Mouse (Mus musculus): ENCODE results near the gene Depdc7. TPM values are rescaled to one million over a fixed set of nuclear protein-coding genes. Genes with fewer than 3 reads are reported as not detected.
A peak's percentile ranks its signal among the peaks of the same experiment; 100 is the strongest.

Depdc7 gene
- polyA plus RNA-seq, 1 experiment from 2014 or later = 3.7 TPM

- DNase-seq (ENCODE audit: low spot score) = no peak
These were observed 26.4 kb downstream of the Depdc7 start, which contains the start of gene Pin1rt1 for GRCm38 (mm10) chr2:104716279-104716678. Gene Pin1rt1 (minus strand): TSS chr2:104716379.

DNA sequence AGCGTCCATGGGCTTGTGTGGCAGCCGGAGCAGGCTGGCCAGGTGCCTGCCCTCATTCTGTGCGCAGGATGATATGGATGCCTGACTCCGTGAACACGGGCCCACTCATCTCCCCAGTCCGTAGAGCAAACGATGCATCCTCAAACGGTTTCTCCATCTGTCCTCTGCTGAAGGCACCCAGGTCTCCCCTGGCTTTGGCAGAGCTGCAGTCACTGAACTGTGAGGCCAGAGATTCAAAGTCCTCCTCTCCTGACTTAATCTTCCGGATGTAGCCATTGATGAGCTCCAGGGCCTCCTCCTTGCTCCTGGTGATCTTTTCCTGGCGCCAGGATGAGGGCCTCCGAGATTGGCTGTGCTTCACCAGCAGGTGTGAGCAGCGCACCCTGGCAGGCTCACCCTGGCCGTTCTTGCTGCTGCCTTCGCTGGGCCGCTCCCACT is 28.4 kb downstream of the Depdc7 start:
- no peak for DNase-seq (ENCODE audit: low spot score)

DNA sequence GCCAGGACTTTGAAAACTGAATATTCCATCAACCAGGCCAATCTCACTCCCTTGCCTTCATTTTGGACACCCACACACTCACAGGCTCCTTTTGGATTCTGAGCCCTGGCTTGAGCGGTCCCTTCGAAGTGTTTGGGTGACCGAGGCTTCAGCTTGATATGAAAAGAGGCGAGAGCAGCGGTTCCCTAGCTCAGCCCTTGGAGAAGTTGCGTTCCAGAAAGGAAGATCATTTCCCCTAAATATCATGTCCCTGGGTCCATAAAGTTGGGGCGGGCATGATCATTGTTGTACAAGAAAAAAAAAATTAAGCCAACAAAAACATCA is 30.2 kb downstream of the Depdc7 start:
- no peak for DNase-seq (ENCODE audit: low spot score)

GRCm38 (mm10) chr2:104711585-104712485 is 30.8 kb downstream of the Depdc7 start, which contains the start of gene Tcp11l1:
Gene Tcp11l1 (minus strand): TSS chr2:104712169.
- peak; percentile 14 for DNase-seq (ENCODE audit: low spot score)

GRCm38 (mm10) chr2:104710670-104711370 is 31.9 kb downstream of the Depdc7 start:
- no peak for DNase-seq (ENCODE audit: low spot score)

- no peak for DNase-seq (ENCODE audit: low spot score)
These were observed 32.8 kb downstream of the Depdc7 start for GRCm38 (mm10) chr2:104709786-104710337.

- DNase-seq (ENCODE audit: low spot score) = no peak
These were observed 38.3 kb downstream of the Depdc7 start for GRCm38 (mm10) chr2:104704355-104704754.

DNA sequence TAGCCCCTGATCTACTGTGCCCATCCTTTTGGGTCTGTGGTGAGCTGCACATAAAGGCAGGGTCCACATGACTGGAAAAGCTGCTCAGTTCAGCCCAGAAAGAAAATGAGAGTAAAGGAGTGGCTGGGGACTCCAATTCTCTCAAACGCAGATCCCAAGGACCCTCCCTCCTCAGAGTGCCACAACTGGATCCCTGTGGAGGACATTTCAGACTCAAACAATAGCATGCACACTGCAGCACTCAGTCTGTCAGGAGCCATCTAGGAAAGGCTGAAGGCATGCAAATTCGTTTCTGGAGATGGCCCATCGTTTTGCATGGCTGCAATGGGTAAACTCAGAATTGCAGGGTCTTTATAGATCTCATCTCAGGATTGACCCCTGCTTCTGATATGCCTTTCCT is 39.5 kb downstream of the Depdc7 start:
- no peak for DNase-seq (ENCODE audit: low spot score)

GRCm38 (mm10) chr2:104699659-104700058 is 43.0 kb downstream of the Depdc7 start:
- DNase-seq (ENCODE audit: low spot score) = no peak

DNA sequence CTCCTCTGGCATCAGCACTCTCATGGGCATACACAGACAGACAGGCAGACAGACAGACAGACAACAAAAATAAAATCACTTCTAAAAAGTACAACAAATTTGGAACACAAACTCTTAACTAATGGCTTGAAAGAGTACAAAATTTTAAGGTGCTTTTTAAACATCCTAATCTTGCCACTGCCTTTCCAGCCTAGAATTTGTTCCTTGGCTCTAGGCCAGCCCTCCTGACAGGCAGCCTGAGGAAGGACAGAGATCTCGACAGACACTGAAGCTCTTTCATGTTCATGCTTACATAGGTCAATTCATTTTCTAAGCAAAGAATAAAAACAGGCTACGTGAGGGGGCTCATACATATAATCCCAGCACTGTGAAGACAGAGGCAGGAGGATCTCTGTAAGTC is 50.1 kb downstream of the Depdc7 start:
- DNase-seq (ENCODE audit: low spot score) = no peak

DNA sequence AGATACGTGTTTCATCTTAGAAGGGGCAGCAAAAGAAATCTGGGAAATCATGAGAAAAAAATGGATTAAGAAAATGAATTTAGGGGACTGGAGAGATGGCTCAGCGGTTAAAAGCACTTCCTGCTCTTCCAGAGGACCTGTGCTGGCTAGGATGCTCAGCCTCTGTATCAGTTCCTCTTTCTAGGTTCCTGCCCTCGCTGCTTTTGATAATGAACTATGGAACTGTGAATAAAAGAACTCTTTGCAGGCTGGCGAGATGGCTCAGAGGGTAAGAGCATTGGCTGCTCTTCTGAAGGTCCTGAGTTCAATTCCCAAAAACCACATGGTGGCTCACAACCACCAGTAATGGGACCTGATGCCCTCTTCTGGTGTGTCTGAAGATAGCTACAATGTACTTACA is 52.0 kb downstream of the Depdc7 start:
- no peak for DNase-seq (ENCODE audit: low spot score)

- DNase-seq (ENCODE audit: low spot score) = no peak
These were observed 54.0 kb downstream of the Depdc7 start for GRCm38 (mm10) chr2:104688724-104689123.

DNA sequence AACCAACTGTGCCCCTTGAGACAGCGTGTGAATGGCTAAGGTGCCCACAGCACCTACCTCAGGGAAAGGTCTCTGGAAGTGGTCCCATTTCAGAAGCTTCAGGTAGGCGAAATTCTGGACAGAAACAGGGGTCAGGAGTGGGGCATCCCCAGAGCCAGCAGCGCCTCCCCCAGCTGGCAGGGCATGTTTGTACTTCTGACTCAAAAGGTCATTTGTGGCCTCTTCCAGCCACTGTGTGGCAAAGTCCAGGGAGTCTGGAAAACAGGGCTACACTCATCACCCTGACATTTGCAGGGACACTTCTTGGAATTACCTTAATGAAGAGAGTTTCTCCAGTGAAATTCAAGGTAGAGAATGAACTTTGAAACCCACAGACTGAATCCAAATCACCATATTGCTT is 54.4 kb downstream of the Depdc7 start:
- DNase-seq (ENCODE audit: low spot score) = no peak

- DNase-seq (ENCODE audit: low spot score) = peak; percentile 2
These were observed 55.4 kb downstream of the Depdc7 start for GRCm38 (mm10) chr2:104687261-104687660.

- DNase-seq (ENCODE audit: low spot score) = peak; percentile 65
These were observed 57.3 kb downstream of the Depdc7 start for GRCm38 (mm10) chr2:104685418-104685817.

DNA sequence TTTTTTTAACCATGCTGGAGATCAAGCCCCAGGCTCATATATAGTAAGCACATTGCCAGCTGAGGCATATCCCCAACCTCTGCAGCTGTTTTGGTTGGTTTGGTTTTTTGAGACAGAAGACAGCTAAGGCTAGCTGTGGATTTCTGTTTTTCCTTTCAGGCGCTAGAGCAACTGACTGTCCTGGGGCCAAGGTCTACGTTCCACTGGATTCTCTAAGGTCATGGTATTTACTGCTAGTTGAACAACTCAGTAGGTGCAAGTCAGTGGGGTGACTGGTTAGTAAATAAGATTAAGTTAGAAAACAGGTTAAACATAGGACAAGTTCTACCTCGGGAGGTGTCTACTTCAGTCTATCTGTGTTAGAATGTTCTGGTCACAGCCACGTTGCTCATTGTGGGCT is 57.9 kb downstream of the Depdc7 start:
- DNase-seq (ENCODE audit: low spot score) = no peak

DNA sequence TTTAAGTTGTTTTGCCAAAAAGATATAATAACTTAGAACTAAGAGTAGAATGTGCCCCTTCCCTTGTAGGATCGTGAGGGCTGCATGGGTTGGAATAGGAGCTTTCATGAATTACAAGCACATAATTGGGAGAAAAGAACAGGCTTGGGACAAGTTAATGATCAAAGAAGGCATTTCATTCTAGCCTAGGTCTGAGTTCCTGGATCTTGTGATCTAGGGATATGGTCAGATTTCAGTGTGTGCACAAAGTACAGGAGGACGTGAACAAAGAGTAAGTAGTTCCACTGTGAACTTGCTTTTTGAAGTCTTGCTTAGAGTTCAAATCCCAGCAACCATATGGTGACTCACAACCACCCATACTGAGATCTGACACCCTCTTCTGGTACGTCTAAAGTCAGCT is 65.4 kb downstream of the Depdc7 start:
- DNase-seq (ENCODE audit: low spot score) = no peak

Other genes starting within 250 kb of the Depdc7 start
- gene Hipk3, start 248.4 kb downstream of the Depdc7 start, polyA plus RNA-seq (2015; fragmentation: Nextera tagmentation; extraction: Ambion mirVana) = 11.9 and 13.9 TPM in 2 replicates
- gene Cstf3, start 152.4 kb downstream of the Depdc7 start, polyA plus RNA-seq (2015; fragmentation: Nextera tagmentation; extraction: Ambion mirVana) = 60.5 and 67.0 TPM in 2 replicates
- 12.6 and 16.4 TPM in 2 replicates for gene Tcp11l1, start 30.7 kb downstream of the Depdc7 start, polyA plus RNA-seq (2015; fragmentation: Nextera tagmentation; extraction: Ambion mirVana)
- gene Pin1rt1, start 26.5 kb downstream of the Depdc7 start, polyA plus RNA-seq (2015; fragmentation: Nextera tagmentation; extraction: Ambion mirVana) = not detected in 2 replicates
- gene Qser1, start 73.9 kb upstream of the Depdc7 start, polyA plus RNA-seq (2015; fragmentation: Nextera tagmentation; extraction: Ambion mirVana) = 3.9 and 4.6 TPM in 2 replicates
- gene Prrg4, start 107.0 kb upstream of the Depdc7 start, polyA plus RNA-seq (2015; fragmentation: Nextera tagmentation; extraction: Ambion mirVana) = 2.3 and 2.6 TPM in 2 replicates
- 7.5 and 7.6 TPM in 2 replicates for gene Ccdc73, start 124.9 kb upstream of the Depdc7 start, polyA plus RNA-seq (2015; fragmentation: Nextera tagmentation; extraction: Ambion mirVana)